Comparison of ENCODE assay signal across 16 mouse cellular contexts in the genomic region with DNA sequence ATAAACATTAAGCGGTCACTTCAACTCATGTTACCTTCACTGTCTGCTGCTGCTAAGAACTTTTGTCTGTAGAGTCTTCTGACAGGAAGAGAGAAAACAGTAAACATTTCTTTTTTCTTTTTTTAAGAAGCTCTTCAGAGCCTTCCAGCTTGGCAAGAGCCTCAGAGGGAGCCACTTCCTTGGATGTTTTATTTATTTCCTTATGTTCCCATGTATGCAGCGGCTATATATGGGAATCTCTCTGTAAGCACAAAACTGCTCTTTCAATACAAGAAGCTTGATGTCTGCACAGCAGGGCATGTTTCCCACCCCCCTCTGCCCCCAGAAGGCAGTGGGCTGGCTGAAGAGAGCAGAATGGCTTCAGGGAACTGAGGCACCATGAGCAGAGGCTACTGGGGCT. TPM values are rescaled to one million over a fixed set of nuclear protein-coding genes. Genes with fewer than 3 reads are reported as not detected.
"Had no signal": no experiment of that assay in that cellular context is flagged by ENCODE, and none has a peak within 500 bp of the region (broad histone marks: within the 10 kb centered on the region; RNA-seq: fewer than 3 reads in every experiment).

No protein-coding gene starts in this region.

- H3K36me3 ChIP-seq: intestine, embryonic 15.5 days; limb, embryonic 13.5 days; midbrain, embryonic 12.5 days; neural tube, embryonic 13.5 days had no signal

- ATAC-seq: intestine, embryonic 15.5 days; midbrain, embryonic 16.5 days had no signal

- H3K9me3 ChIP-seq: intestine, embryonic 15.5 days; limb, embryonic 13.5 days; midbrain, embryonic 12.5 days; neural tube, embryonic 13.5 days had no signal

- H3K27me3 ChIP-seq: limb, embryonic 13.5 days; midbrain, embryonic 12.5 days; neural tube, embryonic 13.5 days had no signal

- H3K27ac ChIP-seq: intestine, embryonic 15.5 days; limb, embryonic 13.5 days; liver, embryonic 14.5 days; midbrain, embryonic 12.5 days; neural tube, embryonic 13.5 days had no signal

- H3K4me3 ChIP-seq: intestine, embryonic 15.5 days; limb, embryonic 13.5 days; midbrain, embryonic 12.5 days; neural tube, embryonic 13.5 days had no signal

- H3K4me2 ChIP-seq: intestine, embryonic 15.5 days; limb, embryonic 13.5 days; midbrain, embryonic 12.5 days; neural tube, embryonic 13.5 days had no signal

- DNase-seq: kidney, adult 9 months; kidney, postnatal 10 days; kidney, postnatal 4 days; left cerebral cortex, postnatal 4 days; lung, adult 18-20 months; retina, postnatal 1 day; right cerebral cortex, postnatal 4 days; spleen, adult 18-20 months; thymus, postnatal 4 days had no signal

- H3K9ac ChIP-seq: intestine, embryonic 15.5 days; limb, embryonic 13.5 days; liver, embryonic 14.5 days; midbrain, embryonic 12.5 days; neural tube, embryonic 13.5 days had no signal

- H3K4me1 ChIP-seq: midbrain, embryonic 12.5 days had no signal

RNA-seq across cellular contexts. Expression of gene Tunar, which starts 30.0 kb away (rescaled TPM):
- polyA plus RNA-seq: liver, adult 2 months; liver, embryonic 14.5 days had no signal
